Mouse (Mus musculus) liver, embryonic 13.5 days (tissue): ENCODE results near the gene Tepp. TPM values are rescaled to one million over a fixed set of nuclear protein-coding genes. Genes with fewer than 3 reads are reported as not detected.

Source experiments
- ATAC-seq: fragments of 200-750 bp; cut with Nextera tagmentation; 2 replicates; pipeline ENCODE4 v1.8.0; 2017; ENCODE audit warnings: low read depth, mild to moderate bottlenecking, moderate number of reproducible peaks, moderate library complexity
- DNase-seq: peaks from one replicate; pipeline ENCODE4 v3.0.0; 2022
- H3K27ac ChIP-seq: fragments of 300-500 bp; sonication (generic); 2 replicates; pipeline ENCODE4 v1.5.1; 2015; ENCODE audit warnings: moderate library complexity, mild to moderate bottlenecking, inconsistent platforms
- H3K27me3 ChIP-seq: fragments of 300-500 bp; sonication (generic); 2 replicates; pipeline ENCODE4 v1.6.1; 2015; ENCODE audit warnings: mild to moderate bottlenecking, inconsistent platforms
- H3K36me3 ChIP-seq: fragments of 300-500 bp; sonication (generic); 2 replicates; pipeline ENCODE4 v1.6.1; 2015; ENCODE audit warnings: mild to moderate bottlenecking, inconsistent platforms
- H3K4me1 ChIP-seq: fragments of 300-500 bp; sonication (generic); replicated peaks from 2 replicates; pipeline ENCODE4 v1.6.1; 2015; ENCODE audit warnings: inconsistent platforms
- H3K4me2 ChIP-seq: fragments of 300-500 bp; sonication (generic); 2 replicates; pipeline ENCODE4 v1.6.1; 2015; ENCODE audit warnings: inconsistent platforms, mild to moderate bottlenecking, moderate library complexity
- H3K4me3 ChIP-seq: fragments of 300-500 bp; sonication (generic); replicated peaks from 2 replicates; pipeline ENCODE4 v1.5.1; 2015; ENCODE audit warnings: mild to moderate bottlenecking, inconsistent platforms
- H3K9ac ChIP-seq: fragments of 300-500 bp; sonication (generic); 2 replicates; pipeline ENCODE4 v1.6.1; 2015; ENCODE audit warnings: mild to moderate bottlenecking, inconsistent platforms
- H3K9me3 ChIP-seq: fragments of 300-500 bp; sonication (generic); replicated peaks from 2 replicates; pipeline ENCODE4 v1.6.1; 2016; ENCODE audit warnings: inconsistent platforms
- WGBS: fragments of 180-500 bp; shearing (Covaris S2); methylation state at CpG from one replicate; pipeline ENCODE4 v1.1.7; 2015; ENCODE audit not compliant: insufficient replicate concordance; 5-methylcytosine and 5-hydroxymethylcytosine counted together
- polyA plus RNA-seq: library from polyadenylated mRNA; unstranded; fragments of >200 nt; fragmentation: Nextera tagmentation; extraction: Ambion mirVana; gene quantifications from 2 replicates; pipeline ENCODE4 v1.2.1, GENCODE M21; 2015

Gene Tepp
- not detected in 2 replicates for polyA plus RNA-seq

DNA sequence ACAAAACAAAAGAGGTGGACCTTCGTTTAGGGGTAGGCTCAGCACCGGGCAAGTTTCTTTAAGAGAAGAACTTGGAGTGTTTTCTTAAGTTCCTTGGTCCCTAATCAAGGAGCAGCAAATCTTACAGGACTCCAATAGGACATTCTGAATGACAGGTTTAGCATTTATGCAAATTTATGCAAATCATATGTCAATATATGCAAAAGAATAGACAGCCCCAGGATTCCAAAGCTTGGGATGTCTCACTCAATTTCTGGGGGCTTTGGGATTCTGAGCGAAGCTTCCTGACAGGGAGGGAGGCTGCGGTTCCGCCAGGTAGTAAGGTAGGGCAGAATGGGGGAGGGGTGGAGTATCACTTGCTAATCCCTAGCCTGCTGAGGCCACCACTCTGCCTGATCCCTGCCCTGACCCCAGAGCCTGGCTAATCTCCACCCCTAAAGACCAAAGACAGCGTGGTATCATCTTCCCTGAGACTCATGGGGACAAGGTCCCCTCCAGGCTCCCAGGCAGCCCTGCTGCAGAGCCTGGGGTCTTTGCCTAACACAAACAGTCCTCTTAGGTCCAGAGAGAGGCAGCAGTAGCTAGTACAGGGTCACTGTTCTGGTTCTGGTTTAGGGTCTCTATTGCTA, at the start of gene Tepp:
Gene Tepp (plus strand): TSS at position 225 of the 629 bp plus-strand sequence.
- DNase-seq: no peak
- H3K4me1 ChIP-seq: 0 out of 2 replicates have a peak, but pooled peaks cover 2% of the 10 kb centered on the region
- no peak within 1 kb of the TSS for H3K27ac ChIP-seq
- no peak within 1 kb of the TSS for H3K4me3 ChIP-seq
- H3K36me3 ChIP-seq: no peaks in the 10 kb centered on the region
- WGBS: 40% methylated on average over 6 of the region's 6 CpGs
- H3K27me3 ChIP-seq: peaks cover 5% of the 10 kb centered on the region; the same call in 1 of the 2 replicates
- ATAC-seq: no peak
- no peak within 1 kb of the TSS for H3K4me2 ChIP-seq
- no peak within 1 kb of the TSS for H3K9ac ChIP-seq
- no peaks in the 10 kb centered on the region for H3K9me3 ChIP-seq

GRCm38 (mm10) chr8:95262181-95262580, 48.2 kb upstream of the Tepp start:
- DNase-seq: no peak
- H3K9ac ChIP-seq: no peak overlapping the region
- no peak overlapping the region for H3K27ac ChIP-seq
- H3K27me3 ChIP-seq: no peaks in the 10 kb centered on the region
- H3K36me3 ChIP-seq: no peaks in the 10 kb centered on the region
- ATAC-seq: no peak
- no peak overlapping the region for H3K4me3 ChIP-seq
- no peaks in the 10 kb centered on the region for H3K4me1 ChIP-seq
- H3K9me3 ChIP-seq: no peaks in the 10 kb centered on the region
- 51% methylated on average over 2 of the region's 2 CpGs for WGBS
- H3K4me2 ChIP-seq: no peak overlapping the region

DNA sequence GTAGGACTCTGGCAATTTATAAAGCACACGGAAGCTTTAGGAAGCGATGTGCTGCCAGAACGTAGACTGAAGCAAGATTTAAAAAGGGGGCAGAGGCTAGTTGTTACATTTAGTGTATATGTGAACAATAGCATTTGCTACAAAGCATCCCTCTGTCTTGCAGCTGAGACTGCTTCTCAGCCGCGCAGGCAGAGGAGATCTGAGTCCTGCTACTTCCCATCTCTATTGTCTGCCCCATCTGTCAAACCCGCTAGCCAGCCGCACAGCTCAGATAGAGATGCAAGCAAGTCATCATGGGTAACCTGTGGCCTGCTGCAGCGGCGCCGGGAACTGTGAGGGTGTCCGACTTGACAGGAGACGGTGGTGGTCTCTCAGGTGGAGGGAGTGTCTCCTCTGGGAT, 39.9 kb upstream of the Tepp start:
- Histone ChIP-seq H3K36me3 (no peaks in the 10 kb centered on the region), H3K9ac (no peak overlapping the region), H3K4me2 (no peak overlapping the region), H3K27me3 (no peaks in the 10 kb centered on the region), H3K27ac (no peak overlapping the region), H3K4me1 (peaks cover 4% of the 10 kb centered on the region; the same call in 1 of the 2 replicates), H3K9me3 (no peaks in the 10 kb centered on the region), H3K4me3 (no peak overlapping the region)
- ATAC-seq: no peak
- WGBS: 72% methylated on average over 12 of the region's 12 CpGs
- no peak for DNase-seq

- no peaks in the 10 kb centered on the region for H3K27me3 ChIP-seq
- no peak overlapping the region for H3K27ac ChIP-seq
- peaks cover 4% of the 10 kb centered on the region; the same call in 1 of the 2 replicates for H3K4me1 ChIP-seq
- H3K4me2 ChIP-seq: no peak overlapping the region
- H3K36me3 ChIP-seq: no peaks in the 10 kb centered on the region
- no peak overlapping the region for H3K9ac ChIP-seq
- DNase-seq: no peak
- H3K9me3 ChIP-seq: no peaks in the 10 kb centered on the region
- whole genome bisulfite sequencing: 25% methylated on average over 4 of the region's 4 CpGs
- no peak for ATAC-seq
- H3K4me3 ChIP-seq: no peak overlapping the region
These were observed 38.5 kb upstream of the Tepp start for GRCm38 (mm10) chr8:95271841-95272240.

GRCm38 (mm10) chr8:95272871-95273270, 37.5 kb upstream of the Tepp start:
- no peaks in the 10 kb centered on the region for H3K36me3 ChIP-seq
- no peaks in the 10 kb centered on the region for H3K9me3 ChIP-seq
- 48% methylated on average over 2 of the region's 2 CpGs for WGBS
- H3K9ac ChIP-seq: no peak overlapping the region
- peaks cover 4% of the 10 kb centered on the region; the same call in 1 of the 2 replicates for H3K4me1 ChIP-seq
- H3K4me3 ChIP-seq: no peak overlapping the region
- no peak overlapping the region for H3K4me2 ChIP-seq
- no peak overlapping the region for H3K27ac ChIP-seq
- ATAC-seq (no peak), DNase-seq (no peak)
- H3K27me3 ChIP-seq: no peaks in the 10 kb centered on the region

DNA sequence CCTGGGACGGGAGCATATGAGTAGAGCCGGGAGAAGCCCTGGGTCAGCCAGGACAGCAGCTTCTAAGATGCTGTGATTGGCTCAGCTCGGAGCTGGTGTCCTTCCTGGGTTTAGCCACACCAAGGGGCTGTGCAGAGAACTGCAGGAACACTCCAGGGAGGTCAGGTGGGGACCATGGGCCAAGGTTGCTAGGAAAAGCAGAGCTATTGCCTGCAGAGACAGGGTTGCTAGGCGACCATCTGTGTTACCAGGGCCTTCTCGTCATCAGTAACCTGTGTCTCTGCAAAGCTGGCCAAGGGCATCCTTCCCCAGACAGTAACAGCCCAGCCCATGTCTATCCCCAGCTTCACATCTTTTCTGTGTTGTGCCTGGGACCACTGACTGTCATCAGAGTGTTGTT, 28.9 kb upstream of the Tepp start:
- 51% methylated on average over 5 of the region's 5 CpGs for WGBS
- Histone ChIP-seq H3K27me3 (no peaks in the 10 kb centered on the region), H3K9ac (no peak overlapping the region), H3K36me3 (no peaks in the 10 kb centered on the region), H3K4me3 (no peak overlapping the region), H3K9me3 (no peaks in the 10 kb centered on the region), H3K4me1 (no peaks in the 10 kb centered on the region), H3K4me2 (no peak overlapping the region), H3K27ac (no peak overlapping the region)
- no peak for ATAC-seq
- no peak for DNase-seq

- H3K4me2 ChIP-seq: no peak overlapping the region
- DNase-seq: no peak
These were observed 21.2 kb upstream of the Tepp start for GRCm38 (mm10) chr8:95289066-95289650.

DNA sequence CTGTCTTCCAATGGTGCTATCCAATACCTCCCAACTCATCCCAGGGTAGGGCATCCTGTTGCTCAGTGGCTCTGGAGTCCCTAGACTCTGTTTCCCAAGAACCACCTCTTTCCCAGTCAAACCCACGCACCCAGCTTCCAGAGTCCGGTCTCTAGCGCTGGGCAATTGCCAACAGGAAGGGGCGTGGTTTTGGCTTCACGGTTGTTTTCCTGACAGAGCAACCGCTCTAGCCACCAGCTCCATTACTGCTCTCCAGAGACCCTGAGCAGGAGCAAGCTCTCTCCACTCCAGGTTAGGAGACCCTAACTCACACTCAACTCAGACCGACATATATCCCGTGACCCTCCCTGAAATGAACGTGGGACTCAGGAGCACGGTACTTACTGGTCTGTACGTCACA, 17.2 kb upstream of the Tepp start:
- 39% methylated on average over 11 of the region's 11 CpGs for WGBS
- Histone ChIP-seq H3K4me3 (no peak overlapping the region), H3K27me3 (no peaks in the 10 kb centered on the region), H3K4me2 (no peak overlapping the region), H3K27ac (no peak overlapping the region), H3K9ac (no peak overlapping the region), H3K4me1 (no peaks in the 10 kb centered on the region), H3K9me3 (no peaks in the 10 kb centered on the region), H3K36me3 (no peaks in the 10 kb centered on the region)
- ATAC-seq (no peak), DNase-seq (no peak)

More at GRCm38 (mm10) chr8:95289066-95289650, 21.2 kb upstream of the Tepp start:
- 49% methylated on average over 6 of the region's 6 CpGs for WGBS
- Histone ChIP-seq H3K4me1 (no peaks in the 10 kb centered on the region), H3K9ac (no peak overlapping the region), H3K27ac (no peak overlapping the region), H3K27me3 (no peaks in the 10 kb centered on the region), H3K9me3 (no peaks in the 10 kb centered on the region), H3K36me3 (no peaks in the 10 kb centered on the region), H3K4me3 (no peak overlapping the region)
- ATAC-seq: no peak

DNA sequence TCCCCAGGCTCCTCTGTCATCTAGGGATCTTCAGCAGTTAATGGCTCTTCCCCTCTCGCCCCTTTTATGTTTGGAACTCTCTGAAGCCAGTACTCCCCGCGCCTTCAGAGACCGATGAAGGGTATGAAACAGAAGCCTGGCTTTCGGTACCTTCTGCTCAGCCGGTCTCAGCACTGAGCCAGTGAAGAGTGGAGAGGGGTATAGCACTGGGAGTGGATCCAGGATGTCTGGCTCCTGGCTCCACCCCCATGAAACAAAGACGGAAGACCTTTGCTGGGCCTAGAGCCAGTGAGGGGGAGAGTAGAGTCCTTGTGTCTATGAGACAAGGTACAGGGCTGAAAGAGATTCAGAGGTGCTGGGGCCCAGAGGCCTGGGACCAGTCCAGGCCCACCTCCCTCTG, 16.5 kb upstream of the Tepp start:
- Histone ChIP-seq H3K9me3 (no peaks in the 10 kb centered on the region), H3K4me3 (no peak overlapping the region), H3K9ac (no peak overlapping the region), H3K36me3 (no peaks in the 10 kb centered on the region), H3K4me2 (no peak overlapping the region), H3K27ac (no peak overlapping the region), H3K27me3 (no peaks in the 10 kb centered on the region), H3K4me1 (no peaks in the 10 kb centered on the region)
- ATAC-seq: no peak
- no peak for DNase-seq
- WGBS: 74% methylated on average over 7 of the region's 7 CpGs

GRCm38 (mm10) chr8:95302410-95302809, 8.0 kb upstream of the Tepp start:
- no peak for ATAC-seq

DNA sequence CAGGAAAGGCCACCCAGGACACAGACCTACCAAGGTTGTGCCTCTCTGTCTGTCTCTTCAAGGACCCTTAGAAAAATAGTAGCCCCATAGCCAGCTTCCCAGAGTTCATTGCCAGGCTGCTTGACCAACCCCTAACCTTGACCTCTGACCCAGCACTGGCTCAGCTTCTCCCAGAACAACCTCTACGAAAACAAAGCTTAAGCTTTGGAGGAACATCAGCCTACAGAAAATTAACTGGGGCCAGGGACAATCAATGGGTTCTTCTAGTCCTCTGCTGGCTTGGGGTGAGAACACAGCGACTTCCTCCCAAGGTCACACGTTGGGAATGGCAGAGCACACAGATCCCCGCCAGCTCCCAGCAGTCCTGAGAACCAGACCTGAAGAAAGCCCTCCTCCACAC, 4.8 kb upstream of the Tepp start:
- H3K4me2 ChIP-seq: no peak overlapping the region
- ATAC-seq (no peak), DNase-seq (no peak)
- 40% methylated on average over 4 of the region's 4 CpGs for WGBS
- H3K27ac ChIP-seq: no peak overlapping the region
- no peak overlapping the region for H3K9ac ChIP-seq
- H3K36me3 ChIP-seq: no peaks in the 10 kb centered on the region
- H3K4me1 ChIP-seq: 0 out of 2 replicates have a peak, but pooled peaks cover under 1% of the 10 kb centered on the region
- H3K4me3 ChIP-seq: no peak overlapping the region
- no peaks in the 10 kb centered on the region for H3K9me3 ChIP-seq
- H3K27me3 ChIP-seq: peaks cover 5% of the 10 kb centered on the region; the same call in 1 of the 2 replicates

More at GRCm38 (mm10) chr8:95302410-95302809, 8.0 kb upstream of the Tepp start:
- Histone ChIP-seq H3K4me3 (no peak overlapping the region), H3K9ac (no peak overlapping the region; the same call in 1 of the 2 replicates), H3K27me3 (peaks cover 5% of the 10 kb centered on the region; the same call in 1 of the 2 replicates), H3K4me2 (no peak overlapping the region), H3K4me1 (no peaks in the 10 kb centered on the region), H3K9me3 (no peaks in the 10 kb centered on the region), H3K27ac (no peak overlapping the region), H3K36me3 (no peaks in the 10 kb centered on the region)
- 10% methylated on average over 5 of the region's 5 CpGs for WGBS
- no peak for DNase-seq

- H3K4me3 ChIP-seq: no peak within 1 kb of the TSS
- no peaks in the 10 kb centered on the region for H3K36me3 ChIP-seq
- no peak within 1 kb of the TSS for H3K27ac ChIP-seq
- ATAC-seq: no peak
- H3K9ac ChIP-seq: no peak within 1 kb of the TSS
- H3K4me2 ChIP-seq: no peak within 1 kb of the TSS
- peaks cover 5% of the 10 kb centered on the region; the same call in 1 of the 2 replicates for H3K27me3 ChIP-seq
- no peak for DNase-seq
- 0 out of 2 replicates have a peak, but pooled peaks cover 2% of the 10 kb centered on the region for H3K4me1 ChIP-seq
- H3K9me3 ChIP-seq: no peaks in the 10 kb centered on the region
- 40% methylated on average over 6 of the region's 6 CpGs for WGBS
These were observed 3.9 kb upstream of the Tepp start, which contains the start of gene Cngb1 for GRCm38 (mm10) chr8:95306431-95306830. Cngb1 (minus strand) TSS chr8:95306585.
